Mouse (Mus musculus): ENCODE measurements at regions not wholly inside any gene's neighbourhood (a gene's known extent, or its start where the extent isn't known, plus 50 kb on each side); places are given as distances from the start of the nearest gene placed in this dataset. TPM values are rescaled to one million over a fixed set of nuclear protein-coding genes. Genes with fewer than 3 reads are reported as not detected.

Small RNA genes lying in the stretch of these regions (microRNA-seq; reads per million reads assigned to microRNA genes)
- not detected for gene Gm24080

Data from forebrain, embryonic 13.5 days (tissue).